Mouse (Mus musculus): ENCODE results near the gene Elf4. TPM values are rescaled to one million over a fixed set of nuclear protein-coding genes. Genes with fewer than 3 reads are reported as not detected.

Gene Elf4
- polyA plus RNA-seq, 1 experiment: 49.2 TPM

DNA sequence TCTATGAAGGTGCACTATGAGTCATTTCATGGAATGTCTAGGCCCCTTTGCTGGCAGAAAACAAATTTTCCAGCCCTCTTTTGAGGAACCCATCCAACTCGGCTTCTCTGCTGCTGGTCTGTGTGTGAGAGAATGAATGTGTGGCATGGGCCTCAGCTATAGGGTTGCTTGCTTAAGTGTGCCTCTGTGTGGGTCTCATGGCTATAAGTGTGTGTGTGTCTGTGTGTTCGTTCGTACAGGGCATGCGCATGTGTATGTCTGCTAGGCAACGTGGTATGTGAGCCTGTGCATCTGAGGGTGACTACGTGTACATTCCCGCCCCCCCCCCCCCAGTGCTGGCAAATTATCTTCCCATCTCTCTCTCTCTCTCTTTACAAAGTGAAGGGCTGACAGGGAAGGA is 2.4 kb downstream of the Elf4 start:
- no peak for TF ChIP-seq POLR2A (IDR thresholded peaks at IDR 0.05; ENCODE audit: borderline replicate concordance, low read depth, low read length)
- no peak for TF ChIP-seq CTCF (IDR thresholded peaks at IDR 0.05; ENCODE audit: low read depth, low read length)
- H3K4me3 ChIP-seq (ENCODE audit: insufficient read depth, low read length): no peak overlapping the region
- no peak overlapping the region for H3K27ac ChIP-seq (ENCODE audit: insufficient read depth, low read depth, low read length)
- H3K4me1 ChIP-seq (ENCODE audit: control insufficient read depth, insufficient read depth, low read length): peaks cover 10% of the 10 kb centered on the region; the same call in 1 of the 2 replicates

- Histone ChIP-seq H3K4me1 (ENCODE audit: control insufficient read depth, insufficient read depth, low read length) (peaks cover 10% of the 10 kb centered on the region), H3K27ac (ENCODE audit: insufficient read depth, low read depth, low read length) (no peak overlapping the region), H3K4me3 (ENCODE audit: insufficient read depth, low read length) (no peak overlapping the region)
- TF ChIP-seq CTCF (IDR thresholded peaks at IDR 0.05; ENCODE audit: low read depth, low read length) (no peak), POLR2A (IDR thresholded peaks at IDR 0.05; ENCODE audit: borderline replicate concordance, low read depth, low read length) (no peak)
These were observed 6.0 kb downstream of the Elf4 start for GRCm38 (mm10) chrX:48456956-48457355.

DNA sequence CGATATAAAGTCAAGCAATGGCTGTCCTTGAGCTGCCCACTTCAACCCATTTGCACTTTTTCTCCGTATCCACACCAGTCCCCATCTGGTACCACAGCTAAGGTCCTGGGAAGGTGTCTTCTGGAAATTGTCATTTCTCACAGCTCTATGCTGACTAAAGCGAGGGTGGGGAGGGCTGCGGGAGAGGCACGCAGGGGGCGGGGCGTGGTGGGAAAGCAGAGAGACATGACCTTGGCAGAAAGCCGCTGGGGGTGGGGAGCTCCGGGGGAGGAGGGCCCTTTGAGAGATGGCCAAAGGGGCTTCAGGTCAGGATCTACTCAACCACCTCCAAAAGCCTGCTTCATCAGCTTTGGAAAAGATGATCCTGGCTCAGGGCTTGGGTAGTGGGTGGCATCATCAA is 7.9 kb downstream of the Elf4 start:
- peaks cover 16% of the 10 kb centered on the region for H3K4me1 ChIP-seq (ENCODE audit: control insufficient read depth, insufficient read depth, low read length)
- H3K4me3 ChIP-seq (ENCODE audit: insufficient read depth, low read length): no peak overlapping the region
- no peak overlapping the region for H3K27ac ChIP-seq (ENCODE audit: insufficient read depth, low read depth, low read length)
- no peak for TF ChIP-seq POLR2A (IDR thresholded peaks at IDR 0.05; ENCODE audit: borderline replicate concordance, low read depth, low read length)
- no peak for TF ChIP-seq CTCF (IDR thresholded peaks at IDR 0.05; ENCODE audit: low read depth, low read length)

GRCm38 (mm10) chrX:48454495-48454878 is 8.4 kb downstream of the Elf4 start:
- Histone ChIP-seq H3K27ac (ENCODE audit: insufficient read depth, low read depth, low read length) (0 out of 2 replicates have a peak overlapping the region, but pooled peaks have one; percentile 14), H3K4me3 (ENCODE audit: insufficient read depth, low read length) (peak overlapping the region; percentile 78), H3K4me1 (ENCODE audit: control insufficient read depth, insufficient read depth, low read length) (peaks cover 14% of the 10 kb centered on the region)
- TF ChIP-seq CTCF (IDR thresholded peaks at IDR 0.05; ENCODE audit: low read depth, low read length) (no peak), POLR2A (IDR thresholded peaks at IDR 0.05; ENCODE audit: borderline replicate concordance, low read depth, low read length) (no peak)

- TF ChIP-seq POLR2A (IDR thresholded peaks at IDR 0.05; ENCODE audit: borderline replicate concordance, low read depth, low read length) (no peak), CTCF (IDR thresholded peaks at IDR 0.05; ENCODE audit: low read depth, low read length) (no peak)
- peaks cover 14% of the 10 kb centered on the region for H3K4me1 ChIP-seq (ENCODE audit: control insufficient read depth, insufficient read depth, low read length)
- H3K4me3 ChIP-seq (ENCODE audit: insufficient read depth, low read length): peak overlapping the region; percentile 90
- peak overlapping the region; percentile 83 for H3K27ac ChIP-seq (ENCODE audit: insufficient read depth, low read depth, low read length)
These were observed 9.0 kb downstream of the Elf4 start for GRCm38 (mm10) chrX:48453736-48454494.

- Histone ChIP-seq H3K27ac (ENCODE audit: insufficient read depth, low read depth, low read length) (peak overlapping the region; percentile 83), H3K4me1 (ENCODE audit: control insufficient read depth, insufficient read depth, low read length) (peaks cover 14% of the 10 kb centered on the region), H3K4me3 (ENCODE audit: insufficient read depth, low read length) (peak overlapping the region; percentile 90)
- no peak for TF ChIP-seq POLR2A (IDR thresholded peaks at IDR 0.05; ENCODE audit: borderline replicate concordance, low read depth, low read length)
- TF ChIP-seq CTCF (IDR thresholded peaks at IDR 0.05; ENCODE audit: low read depth, low read length): no peak
These were observed 9.8 kb downstream of the Elf4 start for GRCm38 (mm10) chrX:48452931-48453673.

GRCm38 (mm10) chrX:48452231-48452890 is 10.6 kb downstream of the Elf4 start:
- Histone ChIP-seq H3K4me1 (ENCODE audit: control insufficient read depth, insufficient read depth, low read length) (peaks cover 16% of the 10 kb centered on the region), H3K4me3 (ENCODE audit: insufficient read depth, low read length) (peak overlapping the region; percentile 90), H3K27ac (ENCODE audit: insufficient read depth, low read depth, low read length) (peak overlapping the region; percentile 83)
- no peak for TF ChIP-seq CTCF (IDR thresholded peaks at IDR 0.05; ENCODE audit: low read depth, low read length)

GRCm38 (mm10) chrX:48449646-48450045 is 13.3 kb downstream of the Elf4 start:
- peaks cover 26% of the 10 kb centered on the region for H3K4me1 ChIP-seq (ENCODE audit: control insufficient read depth, insufficient read depth, low read length)
- no peak for TF ChIP-seq POLR2A (IDR thresholded peaks at IDR 0.05; ENCODE audit: borderline replicate concordance, low read depth, low read length)
- no peak for TF ChIP-seq CTCF (IDR thresholded peaks at IDR 0.05; ENCODE audit: low read depth, low read length)
- no peak overlapping the region for H3K4me3 ChIP-seq (ENCODE audit: insufficient read depth, low read length)
- no peak overlapping the region for H3K27ac ChIP-seq (ENCODE audit: insufficient read depth, low read depth, low read length)

GRCm38 (mm10) chrX:48444677-48445076 is 18.3 kb downstream of the Elf4 start:
- Histone ChIP-seq H3K4me3 (ENCODE audit: insufficient read depth, low read length) (no peak overlapping the region), H3K27ac (ENCODE audit: insufficient read depth, low read depth, low read length) (0 out of 2 replicates have a peak overlapping the region, but pooled peaks have one; percentile 16), H3K4me1 (ENCODE audit: control insufficient read depth, insufficient read depth, low read length) (peaks cover 27% of the 10 kb centered on the region)
- TF ChIP-seq POLR2A (IDR thresholded peaks at IDR 0.05; ENCODE audit: borderline replicate concordance, low read depth, low read length): no peak
- TF ChIP-seq CTCF (IDR thresholded peaks at IDR 0.05; ENCODE audit: low read depth, low read length): no peak

Measured in bone marrow macrophage, adult 2 months (primary cell).